Mouse (Mus musculus): ENCODE measurements at regions not wholly inside any gene's neighbourhood (a gene's known extent, or its start where the extent isn't known, plus 50 kb on each side); places are given as distances from the start of the nearest gene placed in this dataset.

GRCm38 (mm10) chr12:15552979-15553680 lies 263.6 kb downstream of the Trib2 start:
- TF ChIP-seq CTCF (conservative IDR thresholded peaks at IDR 0.05 in 1 of 2, IDR thresholded peaks at IDR 0.05 in 1 of 2; ENCODE audit: low read depth in 2 of 2, low read length in 2 of 2) (no peak), ZKSCAN1 (IDR thresholded peaks at IDR 0.05; ENCODE audit: borderline replicate concordance, low read depth, low read length) (no peak), ZMIZ1 (IDR thresholded peaks at IDR 0.05; ENCODE audit: low read depth, low read length) (no peak), MAZ (IDR thresholded peaks at IDR 0.05; ENCODE audit: low read depth, low read length) (no peak), RCOR1 (conservative IDR thresholded peaks at IDR 0.05; ENCODE audit: low read depth, low read length) (no peak), EP300 (IDR thresholded peaks at IDR 0.05; ENCODE audit: low read length) (no peak)
